Mouse (Mus musculus): Measurements from ENCODE around the gene Baz1b.

DNA sequence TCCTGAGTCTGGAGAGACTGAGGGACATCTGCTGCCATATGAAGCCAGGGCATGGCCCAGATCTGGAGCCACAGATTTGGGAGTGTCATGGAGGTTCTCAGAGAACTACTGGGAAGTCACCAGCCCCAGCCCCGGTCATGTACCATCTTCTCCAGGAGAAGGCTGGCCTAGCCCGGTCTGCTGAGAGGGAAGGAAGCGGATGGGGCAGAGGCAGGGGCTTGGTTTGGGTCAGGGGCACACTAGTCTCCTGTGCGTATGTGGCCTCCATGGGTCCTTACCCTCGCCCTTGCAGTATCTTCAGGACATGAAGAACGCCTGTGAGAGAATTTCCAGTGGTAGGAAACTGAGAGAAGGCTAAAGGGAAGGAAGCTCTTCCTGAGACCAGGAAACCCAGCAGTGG lies 103.6 kb downstream of the Baz1b start:
- TF ChIP-seq CTCF (IDR thresholded peaks at IDR 0.05; ENCODE audit: borderline replicate concordance, insufficient read depth, low read length) (no peak), POLR2A (IDR thresholded peaks at IDR 0.05; ENCODE audit: low read depth, low read length) (no peak)

All from embryonic fibroblast, embryonic 13.5 days (primary cell).